Mouse (Mus musculus) megakaryocyte-erythroid progenitor cell, adult 5-6 weeks (primary cell): ENCODE measurements at regions not wholly inside any gene's neighbourhood (a gene's known extent, or its start where the extent isn't known, plus 50 kb on each side); places are given as distances from the start of the nearest gene placed in this dataset.
A peak's percentile ranks its signal among the peaks of the same experiment; 100 is the strongest.

Source experiments
- ATAC-seq: replicated peaks from 2 replicates; pipeline ENCODE4 v1.8.0; 2016; ENCODE audit warnings: mild to moderate bottlenecking, inconsistent platforms; ENCODE audit not compliant: severe bottlenecking, poor library complexity, low FRiP score, low TSS enrichment

DNA sequence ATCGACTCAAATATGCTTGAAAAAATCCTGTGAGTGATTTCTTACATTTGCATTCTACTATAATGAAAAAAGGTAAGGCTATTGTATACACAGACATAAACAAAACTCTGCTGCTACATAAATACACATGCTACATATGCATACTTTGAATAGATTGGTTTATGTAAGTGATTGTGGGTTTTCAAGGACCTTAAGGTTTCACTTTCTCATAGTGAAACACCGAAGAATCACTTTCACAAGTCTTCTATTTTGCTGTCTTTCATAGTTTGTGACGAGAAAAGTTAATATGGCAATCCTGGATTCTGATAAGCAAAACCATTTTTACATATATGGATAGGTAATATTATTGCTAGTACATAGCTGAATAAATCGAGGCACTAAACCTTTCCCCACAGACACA, 62.5 kb upstream of the Mad2l1 start:
- ATAC-seq: no peak

GRCm38 (mm10) chr6:66477575-66477974, 57.6 kb upstream of the Mad2l1 start:
- no peak for ATAC-seq

DNA sequence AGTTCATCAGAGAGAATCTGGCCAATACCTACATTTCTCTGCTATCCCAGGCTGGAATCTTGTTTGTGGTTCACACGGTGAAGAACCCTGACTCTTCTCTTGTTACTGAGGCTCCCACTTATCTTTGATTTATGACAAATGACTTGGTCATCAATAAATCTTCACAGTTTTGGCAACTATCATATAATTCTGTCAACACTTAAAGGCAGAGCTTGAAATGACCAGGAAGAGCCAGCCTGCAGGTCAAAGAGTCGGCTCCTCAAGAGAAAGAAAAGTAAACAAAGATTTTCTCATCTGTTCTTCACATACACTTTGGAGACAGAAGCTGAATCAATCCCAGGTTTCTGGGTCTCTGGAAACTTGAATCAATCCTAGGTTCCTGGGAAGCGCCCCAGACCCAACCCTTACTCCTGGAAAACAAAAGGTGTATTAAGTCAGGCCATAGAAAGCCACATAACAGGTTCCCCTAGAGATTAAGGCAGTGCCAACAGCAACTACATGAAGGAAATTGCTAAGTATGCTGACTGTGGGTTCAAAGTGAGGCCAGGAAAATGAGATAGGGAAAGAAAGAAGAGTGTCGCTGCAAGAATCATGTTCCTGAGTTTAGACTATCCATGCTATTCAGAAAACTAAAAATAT, 56.7 kb upstream of the Mad2l1 start:
- no peak for ATAC-seq

DNA sequence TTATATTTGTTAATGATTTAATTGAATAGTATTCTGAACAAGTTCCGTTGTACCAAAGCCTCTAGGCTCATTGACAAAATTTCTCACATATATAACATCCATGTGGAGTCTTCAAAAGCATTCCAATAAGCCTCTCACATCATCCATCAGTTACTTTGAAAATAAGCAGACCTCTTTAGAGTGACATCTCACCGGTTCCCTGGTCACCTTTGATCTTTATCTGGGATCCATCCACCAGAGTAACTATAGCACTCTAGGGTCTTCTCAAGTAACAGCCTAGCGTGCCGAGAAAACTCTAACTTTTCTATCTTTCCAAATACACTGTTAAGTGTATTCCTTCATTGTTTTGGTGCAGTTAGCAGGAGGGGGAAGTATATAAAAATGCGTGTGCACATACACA, 55.6 kb upstream of the Mad2l1 start:
- ATAC-seq: no peak

GRCm38 (mm10) chr6:66480207-66480606, 55.0 kb upstream of the Mad2l1 start:
- ATAC-seq: peak; percentile 96

- no peak for ATAC-seq
These were observed 52.4 kb upstream of the Mad2l1 start for GRCm38 (mm10) chr6:66482797-66483196.
